ENCODE assay signal across 8 mouse cellular contexts in genomic region chr15:79109321-79109934, GRCm38 (mm10). TPM values are rescaled to one million over a fixed set of nuclear protein-coding genes. Genes with fewer than 3 reads are reported as not detected.
A peak's percentile ranks its signal among the peaks of the same experiment; 100 is the strongest.
DNase-seq lines count a peak whose midpoint lies in the region; ATAC-seq and TF ChIP-seq lines count a peak whose summit lies in the region.

No protein-coding gene starts in this region.

- 2% methylated on average over 42 of the region's 46 CpGs for WGBS in hindbrain, embryonic 12.5 days

- H3K4me2 ChIP-seq in hindbrain, embryonic 12.5 days (replicated peaks) = peak overlapping the region; percentile 97

- no peaks in the 10 kb centered on the region for H3K9me3 ChIP-seq in hindbrain, embryonic 12.5 days (replicated peaks)

- 0 out of 2 replicates have a peak, but pooled peaks cover 9% of the 10 kb centered on the region for H3K27me3 ChIP-seq in hindbrain, embryonic 12.5 days

- peaks cover 28% of the 10 kb centered on the region for H3K4me1 ChIP-seq in hindbrain, embryonic 12.5 days

- H3K9ac ChIP-seq in hindbrain, embryonic 12.5 days = peak overlapping the region; percentile 93

- no peak for DNase-seq in frontal cortex, postnatal 36 days (ENCODE audit: low spot score in 2 of 2)
- DNase-seq in 416B (ENCODE audit: low read depth) = peak; percentile 57
- peak; percentile 32 for DNase-seq in brain, embryonic 14.5 days (ENCODE audit: low read depth)
- DNase-seq in lung, postnatal 36 days = peak; percentile 30
- peak; percentile 78 for DNase-seq in testis, postnatal 10 days (ENCODE audit: low spot score)
- no peak for DNase-seq in urinary bladder, postnatal 14 days (ENCODE audit: low spot score)

- H3K36me3 ChIP-seq in hindbrain, embryonic 12.5 days = peaks cover 5% of the 10 kb centered on the region; the same call in 1 of the 2 replicates

- peak; percentile 41 for ATAC-seq in frontal cortex, adult (ENCODE audit: low TSS enrichment)
- peak; percentile 41; the same call in 1 of the 2 replicates for ATAC-seq in hindbrain, embryonic 12.5 days (ENCODE audit: low FRiP score)

- peak overlapping the region; percentile 92 for H3K4me3 ChIP-seq in hindbrain, embryonic 12.5 days

- TF ChIP-seq POLR2A in brain, embryonic 14.5 days (IDR thresholded peaks at IDR 0.05; ENCODE audit: borderline replicate concordance, extremely low read depth, insufficient read depth, insufficient read length, poor library complexity, severe bottlenecking) = 0 out of 2 replicates have a peak, but pooled peaks have one; percentile 5

- no peak for TF ChIP-seq CTCF in brain, embryonic 14.5 days (IDR thresholded peaks at IDR 0.05; ENCODE audit: borderline replicate concordance, extremely low read depth, insufficient read depth, insufficient read length)

- peak overlapping the region; percentile 80 for H3K27ac ChIP-seq in hindbrain, embryonic 12.5 days

RNA-seq across cellular contexts. Expression of gene Micall1, which starts 0.7 kb away (rescaled TPM):
- 22.8 and 35.7 TPM in 2 replicates for polyA plus RNA-seq in brain, embryonic 14.5 days (2012; rRNA removed)
- polyA plus RNA-seq in hindbrain, embryonic 12.5 days (2016; fragmentation: Nextera tagmentation; extraction: Ambion mirVana) = 12.4 and 16.3 TPM in 2 replicates

RNA-seq across cellular contexts. Expression of gene Polr2f, which starts 31.4 kb away (rescaled TPM):
- 143 and 166 TPM in 2 replicates for polyA plus RNA-seq in brain, embryonic 14.5 days (2012; rRNA removed)
- 298 and 337 TPM in 2 replicates for polyA plus RNA-seq in hindbrain, embryonic 12.5 days (2016; fragmentation: Nextera tagmentation; extraction: Ambion mirVana)

RNA-seq across cellular contexts. Expression of gene 1700088E04Rik, which starts 31.6 kb away (rescaled TPM):
- 14.4 and 15.9 TPM in 2 replicates for polyA plus RNA-seq in brain, embryonic 14.5 days (2012; rRNA removed)
- polyA plus RNA-seq in hindbrain, embryonic 12.5 days (2016; fragmentation: Nextera tagmentation; extraction: Ambion mirVana) = 13.4 and 15.8 TPM in 2 replicates

RNA-seq across cellular contexts. Expression of gene Eif3l, which starts 34.4 kb away (rescaled TPM):
- polyA plus RNA-seq in brain, embryonic 14.5 days (2012; rRNA removed) = 180 and 189 TPM in 2 replicates
- 190 and 196 TPM in 2 replicates for polyA plus RNA-seq in hindbrain, embryonic 12.5 days (2016; fragmentation: Nextera tagmentation; extraction: Ambion mirVana)

RNA-seq across cellular contexts. Expression of gene Ankrd54, which starts 46.7 kb away (rescaled TPM):
- polyA plus RNA-seq in brain, embryonic 14.5 days (2012; rRNA removed) = 60.9 and 85.5 TPM in 2 replicates
- polyA plus RNA-seq in hindbrain, embryonic 12.5 days (2016; fragmentation: Nextera tagmentation; extraction: Ambion mirVana) = 56.8 and 60.3 TPM in 2 replicates

Comparison
In these comparisons a context has a peak if more than half of its experiments do, and no peak if none do; other contexts are left out.
1. DNase-seq: peak in 416B (single experiment), brain, embryonic 14.5 days (single experiment), lung, postnatal 36 days (single experiment) and testis, postnatal 10 days (single experiment); none in frontal cortex, postnatal 36 days (0 of 2) and urinary bladder, postnatal 14 days (single experiment).